Mouse (Mus musculus) MEL (cell line): ENCODE results near the gene Ccdc57. TPM values are rescaled to one million over a fixed set of nuclear protein-coding genes. Genes with fewer than 3 reads are reported as not detected.

ENCODE experiments used
- DNase-seq: peaks from one replicate; pipeline ENCODE4 v3.0.0; 2011; ENCODE audit warnings: low read depth, low spot score
- H3K27ac ChIP-seq: 2 replicates; pipeline ENCODE4 v1.5.1; 2012; ENCODE audit warnings: low read depth, mild to moderate bottlenecking, control low read depth, low read length, moderate library complexity; ENCODE audit not compliant: control insufficient read depth
- H3K27me3 ChIP-seq, 2 experiments: fragments of 150-350 bp in 1 of 2; sonication (generic) in 1 of 2; 2 replicates each; pipeline ENCODE4 v1.6.1; 2012; ENCODE audit warnings: low read length in 2 of 2, mild to moderate bottlenecking in 2 of 2, improper control_type of control experiment in 1 of 2, moderate library complexity in 1 of 2; ENCODE audit not compliant: insufficient read depth in 2 of 2, control insufficient read depth in 1 of 2
- H3K36me3 ChIP-seq, 2 experiments: 2 replicates each; pipeline ENCODE4 v1.6.1; 2012 to 2014; ENCODE audit warnings: low read length in 2 of 2, improper control_type of control experiment in 1 of 2, inconsistent platforms in 1 of 2, mild to moderate bottlenecking in 1 of 2; ENCODE audit not compliant: insufficient read depth in 2 of 2, control insufficient read depth in 1 of 2
- H3K4me1 ChIP-seq, 2 experiments: fragments of 150-350 bp in 1 of 2; sonication (generic) in 1 of 2; 2 replicates each; pipeline ENCODE4 v1.6.1; 2012; ENCODE audit warnings: low read length in 2 of 2, improper control_type of control experiment in 1 of 2, mild to moderate bottlenecking in 1 of 2; ENCODE audit not compliant: insufficient read depth in 2 of 2, control insufficient read depth in 1 of 2
- H3K4me3 ChIP-seq, 2 experiments: fragments of 150-350 bp in 1 of 2; sonication (generic) in 1 of 2; 2 replicates each; pipeline ENCODE4 v1.5.1; 2012; ENCODE audit warnings: low read depth in 2 of 2, low read length in 2 of 2, mild to moderate bottlenecking in 2 of 2, moderate library complexity in 2 of 2, control low read depth in 1 of 2, improper control_type of control experiment in 1 of 2; ENCODE audit not compliant: control insufficient read depth in 1 of 2, insufficient read depth in 1 of 2
- H3K79me2 ChIP-seq: 2 replicates; pipeline ENCODE4 v1.6.1; 2012; ENCODE audit warnings: mild to moderate bottlenecking, low read length, moderate library complexity; ENCODE audit not compliant: control insufficient read depth, poor library complexity, insufficient read depth
- H3K9ac ChIP-seq: 2 replicates; pipeline ENCODE4 v1.6.1; 2012; ENCODE audit warnings: low read depth, mild to moderate bottlenecking, control low read depth, low read length, moderate library complexity; ENCODE audit not compliant: control insufficient read depth, poor library complexity, severe bottlenecking
- H3K9me3 ChIP-seq: fragments of 150-350 bp; sonication (generic); replicated peaks from 2 replicates; pipeline ENCODE4 v1.6.1; 2012; ENCODE audit warnings: mild to moderate bottlenecking, low read length, improper control_type of control experiment, moderate library complexity; ENCODE audit not compliant: insufficient read depth
- BHLHE40 ChIP-seq: IDR thresholded peaks from 2 replicates; pipeline ENCODE4 v1.6.1; 2012; ENCODE audit warnings: low read depth, mild to moderate bottlenecking, inconsistent platforms, low read length, improper control_type of control experiment, borderline replicate concordance
- CHD1 ChIP-seq: IDR thresholded peaks from 2 replicates; pipeline ENCODE4 v1.6.1; 2012; ENCODE audit warnings: low read depth, mild to moderate bottlenecking, inconsistent platforms, low read length, improper control_type of control experiment
- CTCF ChIP-seq, 3 experiments: IDR thresholded peaks in 2 of 3; conservative IDR thresholded peaks in 1 of 3; 2 replicates each; pipeline ENCODE4 v1.5.1; 2011 to 2012; ENCODE audit warnings: low read length in 3 of 3, low read depth in 2 of 3, mild to moderate bottlenecking in 2 of 3, improper control_type of control experiment in 1 of 3, inconsistent platforms in 1 of 3, mixed read lengths in 1 of 3, moderate library complexity in 1 of 3; ENCODE audit not compliant: control insufficient read depth in 1 of 3, insufficient read depth in 1 of 3, poor library complexity in 1 of 3, severe bottlenecking in 1 of 3
- E2F4 ChIP-seq: IDR thresholded peaks from 2 replicates; pipeline ENCODE4 v1.6.1; 2011; ENCODE audit warnings: low read depth, low read length, improper control_type of control experiment, borderline replicate concordance
- ELF1 ChIP-seq: IDR thresholded peaks from 2 replicates; pipeline ENCODE4 v1.6.1; 2014; ENCODE audit warnings: low read depth, mild to moderate bottlenecking, inconsistent platforms, low read length, improper control_type of control experiment, moderate library complexity
- EP300 ChIP-seq, 2 experiments: IDR thresholded peaks; 2 replicates each; pipeline ENCODE4 v1.6.1; 2011; ENCODE audit warnings: improper control_type of control experiment in 2 of 2, low read length in 2 of 2, low read depth in 1 of 2, mild to moderate bottlenecking in 1 of 2
- ETS1 ChIP-seq: IDR thresholded peaks from 2 replicates; pipeline ENCODE4 v1.6.1; 2012; ENCODE audit warnings: low read depth, mild to moderate bottlenecking, inconsistent platforms, low read length, improper control_type of control experiment, moderate library complexity
- GABPA ChIP-seq: IDR thresholded peaks from 2 replicates; pipeline ENCODE4 v1.6.1; 2012; ENCODE audit warnings: low read depth, mild to moderate bottlenecking, inconsistent platforms, low read length, improper control_type of control experiment, moderate library complexity
- HCFC1 ChIP-seq: IDR thresholded peaks from 2 replicates; pipeline ENCODE4 v1.6.1; 2012; ENCODE audit warnings: low read depth, mild to moderate bottlenecking, inconsistent platforms, low read length, improper control_type of control experiment, moderate library complexity
- JUND ChIP-seq: IDR thresholded peaks from 2 replicates; pipeline ENCODE4 v1.6.1; 2011; ENCODE audit warnings: low read depth, mild to moderate bottlenecking, improper control_type of control experiment, low read length
- KAT2A ChIP-seq: conservative IDR thresholded peaks from 2 replicates; pipeline ENCODE4 v1.6.1; 2012; ENCODE audit warnings: low read depth, low read length, improper control_type of control experiment, inconsistent platforms
- MAFK ChIP-seq: IDR thresholded peaks from 2 replicates; pipeline ENCODE4 v1.6.1; 2011; ENCODE audit warnings: low read depth, mild to moderate bottlenecking, low read length, improper control_type of control experiment, borderline replicate concordance
- MAX ChIP-seq: IDR thresholded peaks from 2 replicates; pipeline ENCODE4 v1.6.1; 2011; ENCODE audit warnings: low read length, improper control_type of control experiment
- MEF2A ChIP-seq: IDR thresholded peaks from 2 replicates; pipeline ENCODE4 v1.6.1; 2014; ENCODE audit warnings: low read depth, mild to moderate bottlenecking, inconsistent platforms, low read length, improper control_type of control experiment; ENCODE audit not compliant: poor library complexity, insufficient replicate concordance, severe bottlenecking; ENCODE audit errors: extremely low read depth
- MXI1 ChIP-seq: IDR thresholded peaks from 2 replicates; pipeline ENCODE4 v1.6.1; 2011; ENCODE audit warnings: mild to moderate bottlenecking, low read depth, low read length, improper control_type of control experiment
- MYB ChIP-seq: IDR thresholded peaks from 2 replicates; pipeline ENCODE4 v1.6.1; 2011; ENCODE audit warnings: mild to moderate bottlenecking, low read depth, low read length, improper control_type of control experiment
- MYC ChIP-seq: IDR thresholded peaks from 2 replicates; pipeline ENCODE4 v1.6.1; 2011; ENCODE audit warnings: low read depth, mild to moderate bottlenecking, low read length, improper control_type of control experiment, moderate library complexity
- NELFE ChIP-seq: IDR thresholded peaks from 2 replicates; pipeline ENCODE4 v1.6.1; 2011; ENCODE audit warnings: low read depth, low read length, improper control_type of control experiment
- POLR2A ChIP-seq, 2 experiments: IDR thresholded peaks; 2 replicates each; pipeline ENCODE4 v1.6.1; 2011 to 2012; ENCODE audit warnings: low read length in 2 of 2, mild to moderate bottlenecking in 2 of 2, control low read depth in 1 of 2, improper control_type of control experiment in 1 of 2, low read depth in 1 of 2, moderate library complexity in 1 of 2; ENCODE audit not compliant: control insufficient read depth in 1 of 2, insufficient read depth in 1 of 2, poor library complexity in 1 of 2
- POLR2AphosphoS2 ChIP-seq: IDR thresholded peaks from 2 replicates; pipeline ENCODE4 v1.6.1; 2011; ENCODE audit warnings: low read length, improper control_type of control experiment
- POLR2AphosphoS5 ChIP-seq: IDR thresholded peaks from 2 replicates; pipeline ENCODE4 v1.6.1; 2012; ENCODE audit warnings: low read depth, borderline replicate concordance, mild to moderate bottlenecking, inconsistent platforms, low read length, moderate library complexity, mixed read lengths
- RAD21 ChIP-seq: IDR thresholded peaks from 2 replicates; pipeline ENCODE4 v1.6.1; 2011; ENCODE audit warnings: mild to moderate bottlenecking, low read depth, low read length, improper control_type of control experiment
- RCOR1 ChIP-seq: IDR thresholded peaks from 2 replicates; pipeline ENCODE4 v1.6.1; 2012; ENCODE audit warnings: low read depth, mild to moderate bottlenecking, inconsistent platforms, low read length, improper control_type of control experiment
- SIN3A ChIP-seq: IDR thresholded peaks from 2 replicates; pipeline ENCODE4 v1.6.1; 2012; ENCODE audit warnings: low read length, improper control_type of control experiment, inconsistent platforms
- SMC3 ChIP-seq: IDR thresholded peaks from 2 replicates; pipeline ENCODE4 v1.6.1; 2011; ENCODE audit warnings: low read depth, low read length, improper control_type of control experiment
- TBP ChIP-seq: IDR thresholded peaks from 2 replicates; pipeline ENCODE4 v1.8.0; 2011; ENCODE audit warnings: low read depth, low read length, improper control_type of control experiment
- UBTF ChIP-seq: IDR thresholded peaks from 2 replicates; pipeline ENCODE4 v1.6.1; 2012; ENCODE audit warnings: low read depth, mild to moderate bottlenecking, inconsistent platforms, low read length, improper control_type of control experiment, moderate library complexity, borderline replicate concordance; ENCODE audit not compliant: insufficient read depth
- USF1 ChIP-seq: IDR thresholded peaks from 2 replicates; pipeline ENCODE4 v1.6.1; 2014; ENCODE audit warnings: low read depth, mild to moderate bottlenecking, inconsistent platforms, low read length, improper control_type of control experiment, moderate library complexity
- USF2 ChIP-seq, 2 experiments: IDR thresholded peaks; 2 replicates each; pipeline ENCODE4 v1.6.1; 2011 to 2012; ENCODE audit warnings: improper control_type of control experiment in 2 of 2, low read length in 2 of 2, borderline replicate concordance in 1 of 2, inconsistent platforms in 1 of 2, low read depth in 1 of 2, mild to moderate bottlenecking in 1 of 2; ENCODE audit not compliant: insufficient read depth in 1 of 2
- ZC3H11A ChIP-seq: IDR thresholded peaks from 2 replicates; pipeline ENCODE4 v1.6.1; 2012; ENCODE audit warnings: low read depth, mild to moderate bottlenecking, inconsistent platforms, low read length, improper control_type of control experiment
- ZKSCAN1 ChIP-seq: IDR thresholded peaks from 2 replicates; pipeline ENCODE4 v1.6.1; 2012; ENCODE audit warnings: low read depth, mild to moderate bottlenecking, inconsistent platforms, low read length, improper control_type of control experiment, moderate library complexity
- polyA plus RNA-seq, 2 experiments: library from polyadenylated mRNA; stranded (reverse) in 1 of 2; unstranded in 1 of 2; fragments of >175 nt in 1 of 2; fragments of >200 nt in 1 of 2; gene quantifications; 2 replicates each; pipeline versions ENCODE4 v1.2.1 to v1.2.4; 2012; ENCODE audit warnings: low replicate concordance in 2 of 2, low read depth in 1 of 2; ENCODE audit not compliant: insufficient read length in 2 of 2, insufficient read depth in 1 of 2, missing spikeins in 1 of 2
- total RNA-seq: library from RNA; depleted of rRNA; stranded (reverse); fragments of 300-350 nt; gene quantifications from 2 replicates; pipeline ENCODE4 v1.2.3, GENCODE M21; 2012

The Ccdc57 gene
- total and polyA plus RNA-seq, 3 experiments: 5.3 to 7.4 TPM; not detected in 1

DNA sequence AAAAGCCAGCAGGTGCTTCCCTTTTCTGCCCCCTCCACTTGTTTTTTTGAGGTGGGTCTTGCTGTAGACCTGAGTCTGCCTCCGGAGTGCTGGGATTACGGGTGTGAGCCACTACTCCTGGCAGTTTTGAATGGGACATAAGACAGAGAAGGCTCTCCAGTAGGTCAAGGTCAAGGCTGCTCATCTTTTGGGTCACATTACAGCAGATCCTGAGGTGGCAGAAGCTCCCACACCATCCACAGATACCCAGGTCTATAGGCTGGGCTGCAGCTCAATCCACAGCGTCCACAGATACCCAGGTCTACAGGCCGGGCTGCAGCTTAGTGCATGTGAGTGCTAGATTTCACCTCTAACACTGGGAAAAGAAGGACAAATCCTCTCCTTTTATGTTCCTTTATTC, 18.9 kb downstream of the Ccdc57 start:
- Histone ChIP-seq H3K9me3 (no peaks in the 10 kb centered on the region), H3K36me3 (no peaks in the 10 kb centered on the region; a peak in 2 of 4 replicates), H3K9ac (no peak overlapping the region), H3K4me3 (no peak overlapping the region), H3K27me3 (no peaks in the 10 kb centered on the region), H3K4me1 (no peaks in the 10 kb centered on the region), H3K27ac (no peak overlapping the region), H3K79me2 (no peaks in the 10 kb centered on the region)
- TF ChIP-seq JUND (no peak), ZC3H11A (no peak), GABPA (no peak), NELFE (no peak), POLR2AphosphoS2 (no peak), UBTF (no peak), MYB (no peak), MYC (no peak), POLR2AphosphoS5 (no peak), ELF1 (no peak), MEF2A (no peak), MAFK (no peak), CHD1 (no peak), BHLHE40 (no peak), USF2 (IDR thresholded peaks at IDR 0.05; ENCODE audit: borderline replicate concordance in 1 of 2, insufficient read depth in 1 of 2, low read depth in 1 of 2, low read length in 2 of 2) (no peak), SIN3A (no peak), ETS1 (no peak), USF1 (no peak), POLR2A (IDR thresholded peaks at IDR 0.05; ENCODE audit: control insufficient read depth in 1 of 2, insufficient read depth in 1 of 2, low read depth in 1 of 2, low read length in 2 of 2, poor library complexity in 1 of 2) (no peak), TBP (no peak)
- no peak for DNase-seq

DNA sequence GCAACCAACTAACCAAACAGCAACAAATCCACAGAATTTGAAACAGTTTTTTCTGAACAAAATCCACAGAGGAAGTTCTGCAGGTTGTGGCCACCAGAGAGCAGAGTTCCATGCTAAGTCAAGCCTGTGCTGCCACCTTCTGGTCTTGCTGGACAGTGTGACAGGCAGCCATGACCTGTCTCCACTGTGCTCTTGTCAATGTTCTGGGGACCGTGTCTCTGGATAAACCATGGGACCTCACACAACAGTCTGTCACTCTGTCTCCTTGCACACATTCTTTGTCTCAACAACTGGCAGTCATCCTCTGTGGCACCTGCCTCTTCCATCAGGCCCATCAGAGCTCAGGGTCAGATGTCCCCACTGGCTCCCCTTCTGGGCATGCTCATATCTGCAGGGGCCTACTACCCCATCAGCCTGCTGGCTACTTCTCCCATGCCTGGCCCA, 27.2 kb downstream of the Ccdc57 start:
- peak; percentile 91 for DNase-seq
- H3K9me3 ChIP-seq: no peaks in the 10 kb centered on the region
- H3K9ac ChIP-seq: no peak overlapping the region
- peaks cover 6 to 7% of the 10 kb centered on the region in 2 experiments for H3K4me1 ChIP-seq
- H3K79me2 ChIP-seq: no peaks in the 10 kb centered on the region
- H3K36me3 ChIP-seq: peaks cover 0 to 10% of the 10 kb centered on the region in 2 experiments; a peak in 2 of 4 replicates
- H3K27me3 ChIP-seq: no peaks in the 10 kb centered on the region
- H3K4me3 ChIP-seq: no peak overlapping the region
- H3K27ac ChIP-seq: no peak overlapping the region
- TF ChIP-seq UBTF (no peak), KAT2A (no peak), MAX (no peak), POLR2A (IDR thresholded peaks at IDR 0.05; ENCODE audit: control insufficient read depth in 1 of 2, insufficient read depth in 1 of 2, low read depth in 1 of 2, low read length in 2 of 2, poor library complexity in 1 of 2) (no peak), ZKSCAN1 (no peak), JUND (peak; percentile 44; the same call in 1 of the 2 replicates), ELF1 (peak; percentile 59), TBP (0 out of 2 replicates have a peak, but pooled peaks have one; percentile 38), HCFC1 (peak; percentile 51; the same call in 1 of the 2 replicates), SMC3 (peak; percentile 100), CTCF (IDR thresholded peaks at IDR 0.05 in 2 of 3, conservative IDR thresholded peaks at IDR 0.05 in 1 of 3; ENCODE audit: control insufficient read depth in 1 of 3, insufficient read depth in 1 of 3, low read depth in 2 of 3, low read length in 3 of 3, poor library complexity in 1 of 3, severe bottlenecking in 1 of 3) (peak; percentile 95 to 100 (median 100); a peak in 5 of 6 replicates), MYC (peak; percentile 69; the same call in 1 of the 2 replicates), USF1 (no peak), RAD21 (peak; percentile 88), E2F4 (no peak), EP300 (IDR thresholded peaks at IDR 0.05; ENCODE audit: low read depth in 1 of 2, low read length in 2 of 2) (no peak), RCOR1 (no peak), MXI1 (no peak)
